Mouse (Mus musculus) MEL (cell line): ENCODE results near the gene Mmp24. TPM values are rescaled to one million over a fixed set of nuclear protein-coding genes. Genes with fewer than 3 reads are reported as not detected.

Experiments used
- DNase-seq: peaks from one replicate; pipeline ENCODE4 v3.0.0; 2011; ENCODE audit warnings: low read depth, low spot score
- H3K27ac ChIP-seq: 2 replicates; pipeline ENCODE4 v1.5.1; 2012; ENCODE audit warnings: low read depth, mild to moderate bottlenecking, control low read depth, low read length, moderate library complexity; ENCODE audit not compliant: control insufficient read depth
- H3K27me3 ChIP-seq, 2 experiments: fragments of 150-350 bp in 1 of 2; sonication (generic) in 1 of 2; 2 replicates each; pipeline ENCODE4 v1.6.1; 2012; ENCODE audit warnings: low read length in 2 of 2, mild to moderate bottlenecking in 2 of 2, improper control_type of control experiment in 1 of 2, moderate library complexity in 1 of 2; ENCODE audit not compliant: insufficient read depth in 2 of 2, control insufficient read depth in 1 of 2
- H3K36me3 ChIP-seq, 2 experiments: 2 replicates each; pipeline ENCODE4 v1.6.1; 2012 to 2014; ENCODE audit warnings: low read length in 2 of 2, improper control_type of control experiment in 1 of 2, inconsistent platforms in 1 of 2, mild to moderate bottlenecking in 1 of 2; ENCODE audit not compliant: insufficient read depth in 2 of 2, control insufficient read depth in 1 of 2
- H3K4me1 ChIP-seq, 2 experiments: fragments of 150-350 bp in 1 of 2; sonication (generic) in 1 of 2; 2 replicates each; pipeline ENCODE4 v1.6.1; 2012; ENCODE audit warnings: low read length in 2 of 2, improper control_type of control experiment in 1 of 2, mild to moderate bottlenecking in 1 of 2; ENCODE audit not compliant: insufficient read depth in 2 of 2, control insufficient read depth in 1 of 2
- H3K4me3 ChIP-seq, 2 experiments: fragments of 150-350 bp in 1 of 2; sonication (generic) in 1 of 2; 2 replicates each; pipeline ENCODE4 v1.5.1; 2012; ENCODE audit warnings: low read depth in 2 of 2, low read length in 2 of 2, mild to moderate bottlenecking in 2 of 2, moderate library complexity in 2 of 2, control low read depth in 1 of 2, improper control_type of control experiment in 1 of 2; ENCODE audit not compliant: control insufficient read depth in 1 of 2, insufficient read depth in 1 of 2
- H3K79me2 ChIP-seq: 2 replicates; pipeline ENCODE4 v1.6.1; 2012; ENCODE audit warnings: mild to moderate bottlenecking, low read length, moderate library complexity; ENCODE audit not compliant: control insufficient read depth, poor library complexity, insufficient read depth
- H3K9ac ChIP-seq: 2 replicates; pipeline ENCODE4 v1.6.1; 2012; ENCODE audit warnings: low read depth, mild to moderate bottlenecking, control low read depth, low read length, moderate library complexity; ENCODE audit not compliant: control insufficient read depth, poor library complexity, severe bottlenecking
- H3K9me3 ChIP-seq: fragments of 150-350 bp; sonication (generic); replicated peaks from 2 replicates; pipeline ENCODE4 v1.6.1; 2012; ENCODE audit warnings: mild to moderate bottlenecking, low read length, improper control_type of control experiment, moderate library complexity; ENCODE audit not compliant: insufficient read depth
- BHLHE40 ChIP-seq: IDR thresholded peaks from 2 replicates; pipeline ENCODE4 v1.6.1; 2012; ENCODE audit warnings: low read depth, mild to moderate bottlenecking, inconsistent platforms, low read length, improper control_type of control experiment, borderline replicate concordance
- CHD2 ChIP-seq: IDR thresholded peaks from 2 replicates; pipeline ENCODE4 v1.6.1; 2011; ENCODE audit warnings: low read length, improper control_type of control experiment
- CTCF ChIP-seq, 3 experiments: IDR thresholded peaks in 2 of 3; conservative IDR thresholded peaks in 1 of 3; 2 replicates each; pipeline ENCODE4 v1.5.1; 2011 to 2012; ENCODE audit warnings: low read length in 3 of 3, low read depth in 2 of 3, mild to moderate bottlenecking in 2 of 3, improper control_type of control experiment in 1 of 3, inconsistent platforms in 1 of 3, mixed read lengths in 1 of 3, moderate library complexity in 1 of 3; ENCODE audit not compliant: control insufficient read depth in 1 of 3, insufficient read depth in 1 of 3, poor library complexity in 1 of 3, severe bottlenecking in 1 of 3
- E2F4 ChIP-seq: IDR thresholded peaks from 2 replicates; pipeline ENCODE4 v1.6.1; 2011; ENCODE audit warnings: low read depth, low read length, improper control_type of control experiment, borderline replicate concordance
- ELF1 ChIP-seq: IDR thresholded peaks from 2 replicates; pipeline ENCODE4 v1.6.1; 2014; ENCODE audit warnings: low read depth, mild to moderate bottlenecking, inconsistent platforms, low read length, improper control_type of control experiment, moderate library complexity
- EP300 ChIP-seq, 2 experiments: IDR thresholded peaks; 2 replicates each; pipeline ENCODE4 v1.6.1; 2011; ENCODE audit warnings: improper control_type of control experiment in 2 of 2, low read length in 2 of 2, low read depth in 1 of 2, mild to moderate bottlenecking in 1 of 2
- JUND ChIP-seq: IDR thresholded peaks from 2 replicates; pipeline ENCODE4 v1.6.1; 2011; ENCODE audit warnings: low read depth, mild to moderate bottlenecking, improper control_type of control experiment, low read length
- MAFK ChIP-seq: IDR thresholded peaks from 2 replicates; pipeline ENCODE4 v1.6.1; 2011; ENCODE audit warnings: low read depth, mild to moderate bottlenecking, low read length, improper control_type of control experiment, borderline replicate concordance
- MAX ChIP-seq: IDR thresholded peaks from 2 replicates; pipeline ENCODE4 v1.6.1; 2011; ENCODE audit warnings: low read length, improper control_type of control experiment
- MEF2A ChIP-seq: IDR thresholded peaks from 2 replicates; pipeline ENCODE4 v1.6.1; 2014; ENCODE audit warnings: low read depth, mild to moderate bottlenecking, inconsistent platforms, low read length, improper control_type of control experiment; ENCODE audit not compliant: poor library complexity, insufficient replicate concordance, severe bottlenecking; ENCODE audit errors: extremely low read depth
- MYB ChIP-seq: IDR thresholded peaks from 2 replicates; pipeline ENCODE4 v1.6.1; 2011; ENCODE audit warnings: mild to moderate bottlenecking, low read depth, low read length, improper control_type of control experiment
- POLR2A ChIP-seq, 2 experiments: IDR thresholded peaks; 2 replicates each; pipeline ENCODE4 v1.6.1; 2011 to 2012; ENCODE audit warnings: low read length in 2 of 2, mild to moderate bottlenecking in 2 of 2, control low read depth in 1 of 2, improper control_type of control experiment in 1 of 2, low read depth in 1 of 2, moderate library complexity in 1 of 2; ENCODE audit not compliant: control insufficient read depth in 1 of 2, insufficient read depth in 1 of 2, poor library complexity in 1 of 2
- POLR2AphosphoS5 ChIP-seq: IDR thresholded peaks from 2 replicates; pipeline ENCODE4 v1.6.1; 2012; ENCODE audit warnings: low read depth, borderline replicate concordance, mild to moderate bottlenecking, inconsistent platforms, low read length, moderate library complexity, mixed read lengths
- RCOR1 ChIP-seq: IDR thresholded peaks from 2 replicates; pipeline ENCODE4 v1.6.1; 2012; ENCODE audit warnings: low read depth, mild to moderate bottlenecking, inconsistent platforms, low read length, improper control_type of control experiment
- TAL1 ChIP-seq: IDR thresholded peaks from 2 replicates; pipeline ENCODE4 v1.6.1; 2012; ENCODE audit warnings: mild to moderate bottlenecking, inconsistent platforms, low read length, moderate library complexity, mixed read lengths
- TBP ChIP-seq: IDR thresholded peaks from 2 replicates; pipeline ENCODE4 v1.8.0; 2011; ENCODE audit warnings: low read depth, low read length, improper control_type of control experiment
- ZNF384 ChIP-seq: IDR thresholded peaks from 2 replicates; pipeline ENCODE4 v1.6.1; 2012; ENCODE audit warnings: low read depth, mild to moderate bottlenecking, inconsistent platforms, low read length, improper control_type of control experiment
- polyA plus RNA-seq, 2 experiments: library from polyadenylated mRNA; stranded (reverse) in 1 of 2; unstranded in 1 of 2; fragments of >175 nt in 1 of 2; fragments of >200 nt in 1 of 2; gene quantifications; 2 replicates each; pipeline versions ENCODE4 v1.2.1 to v1.2.4; 2012; ENCODE audit warnings: low replicate concordance in 2 of 2, low read depth in 1 of 2; ENCODE audit not compliant: insufficient read length in 2 of 2, insufficient read depth in 1 of 2, missing spikeins in 1 of 2
- total RNA-seq: library from RNA; depleted of rRNA; stranded (reverse); fragments of 300-350 nt; gene quantifications from 2 replicates; pipeline ENCODE4 v1.2.3, GENCODE M21; 2012

The Mmp24 gene
- total and polyA plus RNA-seq, 3 experiments, result 0.06 to 0.27 TPM; not detected in 1

- Histone ChIP-seq H3K4me1 (0 out of 4 replicates have a peak, but pooled peaks cover 0 to 5% of the 10 kb centered on the region in 2 experiments), H3K4me3 (no peak overlapping the region), H3K79me2 (no peaks in the 10 kb centered on the region), H3K27ac (no peak overlapping the region), H3K9ac (no peak overlapping the region), H3K27me3 (no peaks in the 10 kb centered on the region; a peak in 1 of 4 replicates), H3K9me3 (no peaks in the 10 kb centered on the region), H3K36me3 (no peaks in the 10 kb centered on the region)
- DNase-seq, result peak; percentile 38
- TF ChIP-seq MAX (no peak), CTCF (IDR thresholded peaks at IDR 0.05 in 2 of 3, conservative IDR thresholded peaks at IDR 0.05 in 1 of 3; ENCODE audit: control insufficient read depth in 1 of 3, insufficient read depth in 1 of 3, low read depth in 2 of 3, low read length in 3 of 3, poor library complexity in 1 of 3, severe bottlenecking in 1 of 3) (no peak), CHD2 (no peak), EP300 (IDR thresholded peaks at IDR 0.05; ENCODE audit: low read depth in 1 of 2, low read length in 2 of 2) (no peak), RCOR1 (no peak)
Observed at GRCm38 (mm10) chr2:155779066-155779465, 3.9 kb downstream of the Mmp24 start.

DNA sequence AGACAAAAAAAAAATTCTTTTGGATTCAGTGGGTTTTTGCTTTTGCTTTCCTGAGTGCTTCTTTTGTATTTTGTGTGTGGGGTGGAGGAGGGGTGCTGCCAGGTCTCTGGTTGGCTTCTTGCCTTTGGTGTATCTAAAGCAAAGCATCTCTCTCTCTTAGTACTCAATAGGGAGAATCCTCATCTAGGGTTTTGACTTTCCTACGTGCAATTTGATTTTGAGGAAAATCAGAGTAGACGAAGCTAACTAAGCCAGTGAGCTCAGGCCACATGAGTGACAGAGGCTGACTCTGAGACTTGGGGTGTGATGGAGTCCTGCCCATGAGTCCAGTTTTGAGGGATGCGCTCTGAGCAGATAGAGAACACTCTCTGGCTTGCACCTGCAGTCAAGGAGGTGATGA, 4.4 kb downstream of the Mmp24 start:
- Histone ChIP-seq H3K4me1 (0 out of 4 replicates have a peak, but pooled peaks cover 0 to 5% of the 10 kb centered on the region in 2 experiments), H3K27me3 (no peaks in the 10 kb centered on the region; a peak in 1 of 4 replicates)
- TF ChIP-seq E2F4, result no peak
- TF ChIP-seq MYB, result no peak
- no peak for TF ChIP-seq TAL1
- TF ChIP-seq ELF1, result no peak
- TF ChIP-seq JUND, result no peak
- TF ChIP-seq ZNF384, result no peak
- no peak for TF ChIP-seq POLR2AphosphoS5
- TF ChIP-seq BHLHE40, result no peak
- TF ChIP-seq POLR2A (IDR thresholded peaks at IDR 0.05; ENCODE audit: control insufficient read depth in 1 of 2, insufficient read depth in 1 of 2, low read depth in 1 of 2, low read length in 2 of 2, poor library complexity in 1 of 2), result no peak
- no peak for TF ChIP-seq MEF2A
- TF ChIP-seq MAFK, result no peak
- TF ChIP-seq TBP, result no peak
- TF ChIP-seq, all 39 proteins: peak for 0
- Histone ChIP-seq H3K79me2 (no peaks in the 10 kb centered on the region), H3K9ac (no peak overlapping the region), H3K36me3 (no peaks in the 10 kb centered on the region), H3K27ac (no peak overlapping the region), H3K4me3 (no peak overlapping the region), H3K9me3 (no peaks in the 10 kb centered on the region)
- DNase-seq, result no peak
